Mouse (Mus musculus) layer of hippocampus, postnatal 36 days (tissue): ENCODE measurements around the gene Pdcd1lg2. TPM values are rescaled to one million over a fixed set of nuclear protein-coding genes. Genes with fewer than 3 reads are reported as not detected.

ENCODE experiments used
- DNase-seq, 2 experiments: peaks; one replicate each; pipeline ENCODE4 v3.0.0; 2022
- total RNA-seq, 2 experiments: library from RNA; stranded (reverse); gene quantifications; 2 replicates each; pipeline ENCODE4 v1.2.3; 2021

Pdcd1lg2 gene
- total RNA-seq, 2 experiments from 2014 or later = not detected

DNA sequence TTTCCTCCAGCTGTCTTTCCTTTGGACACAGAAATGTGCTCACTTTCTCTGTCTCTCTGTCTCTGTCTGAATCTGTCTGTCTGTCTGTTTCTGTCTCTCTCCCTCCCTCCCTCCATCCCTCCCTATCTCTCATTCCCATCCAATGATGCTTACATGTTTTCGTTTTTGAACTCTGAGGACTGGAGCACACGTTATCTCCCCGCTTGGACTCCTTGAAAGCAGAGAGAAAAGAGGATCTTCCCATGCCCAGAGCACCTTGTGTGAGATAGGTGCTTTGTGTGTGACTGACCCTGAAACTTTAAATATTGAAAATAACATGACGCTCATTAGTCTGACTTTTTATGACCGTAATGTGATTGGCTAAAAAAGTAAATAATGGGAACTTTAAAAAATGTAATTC is 62.2 kb downstream of the Pdcd1lg2 start:
- DNase-seq = no peak

DNA sequence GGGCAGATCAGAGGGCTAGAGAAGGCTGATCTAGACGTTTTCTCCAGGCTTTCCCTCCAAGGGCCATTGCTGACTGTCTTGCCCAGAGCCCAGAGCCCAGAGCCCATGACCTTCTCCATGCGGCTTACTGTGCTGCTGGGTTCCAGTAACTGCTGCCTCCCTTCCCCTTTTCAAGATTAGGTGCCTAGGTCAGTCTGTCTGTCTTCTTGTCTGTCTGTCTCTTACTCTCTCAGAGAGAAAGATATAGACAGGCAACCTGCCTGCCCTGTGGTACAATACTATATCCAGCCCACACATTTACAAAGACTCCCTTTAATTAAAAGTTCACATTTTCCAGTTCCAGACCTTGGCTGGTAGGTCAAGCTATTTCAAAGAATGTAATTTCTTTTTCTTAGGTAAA is 64.1 kb downstream of the Pdcd1lg2 start:
- DNase-seq = no peak

DNA sequence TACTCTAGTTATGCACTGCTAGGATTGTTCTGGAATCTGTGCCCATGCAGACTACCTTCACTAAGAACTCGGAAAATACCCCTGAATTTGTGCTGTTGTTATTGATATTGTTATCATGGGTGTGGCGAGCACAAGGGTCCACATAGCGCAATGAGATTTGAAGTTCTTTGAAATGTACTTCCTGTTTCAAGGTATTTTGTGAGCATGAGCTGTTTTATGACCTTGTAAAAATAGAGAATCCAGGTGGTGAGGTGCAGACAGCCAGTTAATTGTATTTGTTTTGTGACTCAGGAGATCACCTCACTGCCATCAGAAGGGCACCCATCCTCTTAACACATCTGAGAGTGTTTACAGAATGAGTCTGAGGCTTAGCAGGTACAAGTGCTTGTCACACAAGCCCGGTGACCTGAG is 64.5 kb downstream of the Pdcd1lg2 start:
- DNase-seq = no peak

DNA sequence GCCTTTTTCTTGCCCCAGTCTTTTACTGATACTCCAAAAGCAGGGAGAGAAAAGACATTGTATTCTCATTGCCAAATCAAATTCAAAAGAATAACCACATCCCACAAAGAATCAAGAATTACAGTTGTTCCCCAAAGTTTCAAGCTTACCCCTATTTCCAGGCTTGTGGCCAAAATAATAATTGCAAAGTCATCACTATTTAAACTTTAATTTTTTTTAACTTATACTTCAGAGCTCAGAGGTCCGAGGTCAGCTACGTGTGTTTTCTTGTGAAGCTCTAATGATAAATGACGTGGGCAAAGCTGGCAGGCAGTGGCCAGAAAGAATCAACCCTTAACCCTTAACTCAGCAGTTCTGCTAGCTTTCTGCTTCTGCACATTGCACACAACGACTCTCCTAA is 67.9 kb downstream of the Pdcd1lg2 start:
- no peak for DNase-seq

DNA sequence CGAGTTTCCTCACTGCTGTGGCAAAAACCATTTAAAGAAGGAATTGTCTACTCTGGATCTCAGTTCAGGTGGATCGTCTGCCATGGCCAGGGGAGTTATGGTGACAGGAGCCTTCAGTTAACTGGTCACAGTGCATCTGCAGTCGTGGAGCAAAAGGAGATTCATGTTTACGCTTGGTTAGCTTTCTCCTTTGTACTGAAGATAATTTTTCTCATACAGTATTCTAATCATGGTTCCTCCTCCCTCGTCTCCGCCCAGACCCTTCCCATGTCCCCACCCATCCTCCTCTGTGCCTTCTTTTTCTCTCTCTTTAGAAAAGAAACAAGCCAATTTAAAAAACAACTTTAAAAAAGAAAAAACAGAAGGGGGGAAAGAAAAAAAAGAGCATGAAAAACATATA is 70.9 kb downstream of the Pdcd1lg2 start:
- no peak for DNase-seq

DNA sequence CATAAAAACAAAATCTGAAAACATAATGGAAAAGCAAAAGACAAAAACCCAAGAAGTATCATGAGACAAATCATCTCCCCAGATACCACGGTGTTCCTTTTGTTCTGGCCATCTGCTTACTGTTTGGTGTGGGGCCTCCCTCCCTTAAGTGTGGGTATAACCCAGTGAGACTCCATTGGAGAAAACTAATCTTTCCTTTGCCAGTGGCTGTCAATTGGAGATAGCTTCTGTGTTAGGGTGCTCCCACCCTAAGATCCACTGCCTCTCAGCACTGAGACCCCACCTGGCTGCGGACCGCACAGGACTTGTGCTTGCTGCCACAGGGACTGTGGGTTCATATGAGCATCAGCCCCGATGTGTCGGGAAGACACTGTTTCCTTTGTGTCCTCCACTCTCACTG is 71.4 kb downstream of the Pdcd1lg2 start:
- DNase-seq = no peak

DNA sequence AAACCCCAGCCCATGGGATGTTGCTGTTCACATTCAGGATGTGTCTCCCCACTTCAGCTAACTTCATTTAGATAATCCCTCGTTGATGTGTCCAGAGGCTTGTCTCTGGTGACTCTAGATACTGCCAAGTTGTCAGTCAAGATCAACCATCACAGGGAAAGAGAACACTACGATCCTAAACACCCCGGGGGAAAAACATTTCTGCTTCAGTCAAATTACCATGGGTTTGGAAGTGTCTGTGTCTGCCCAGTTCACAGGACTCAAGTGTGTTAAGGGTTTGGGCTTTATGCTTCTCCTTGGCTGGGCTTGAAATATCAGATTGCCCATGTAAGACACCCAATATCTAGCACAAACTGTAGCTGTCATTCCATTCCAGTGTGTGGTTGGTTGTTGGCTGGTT is 71.9 kb downstream of the Pdcd1lg2 start:
- DNase-seq = no peak

DNA sequence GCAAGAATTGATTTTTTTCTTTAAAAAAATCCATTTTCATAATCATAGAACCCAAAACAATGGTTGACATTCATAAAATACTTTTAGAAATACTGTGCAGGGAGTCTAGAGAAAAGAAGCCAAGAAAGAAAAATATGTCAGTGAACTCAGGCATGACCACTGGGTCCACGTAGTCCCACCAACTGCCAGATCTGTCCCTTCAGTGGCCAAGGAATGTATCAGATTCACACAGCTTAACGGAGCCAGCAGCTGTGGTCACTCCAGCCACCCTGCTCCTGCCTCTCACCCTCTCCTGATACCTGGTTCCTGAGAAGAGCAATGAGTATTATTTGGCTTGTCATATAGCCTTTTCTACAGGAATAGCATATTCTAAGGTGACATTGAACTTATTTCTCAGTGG is 72.7 kb downstream of the Pdcd1lg2 start:
- no peak for DNase-seq

DNA sequence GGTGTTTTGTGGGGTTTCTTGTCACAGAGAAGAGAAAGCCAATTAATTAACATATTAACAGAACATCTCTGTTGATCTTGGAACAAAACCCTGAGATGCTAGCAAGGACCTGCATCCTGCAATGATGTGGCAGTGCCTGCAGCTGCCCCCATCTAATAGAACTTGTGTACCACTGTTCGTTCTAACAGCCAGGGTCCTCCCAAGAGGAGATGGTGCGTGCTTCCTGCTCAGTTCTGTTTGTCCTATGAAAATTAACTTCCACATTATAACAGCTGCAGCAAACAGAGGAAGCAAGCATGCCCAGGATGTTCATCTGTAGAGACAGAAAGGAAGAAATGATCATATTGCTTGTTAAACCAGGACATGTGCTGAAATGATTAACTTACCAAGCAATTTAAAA is 73.8 kb downstream of the Pdcd1lg2 start:
- no peak for DNase-seq

DNA sequence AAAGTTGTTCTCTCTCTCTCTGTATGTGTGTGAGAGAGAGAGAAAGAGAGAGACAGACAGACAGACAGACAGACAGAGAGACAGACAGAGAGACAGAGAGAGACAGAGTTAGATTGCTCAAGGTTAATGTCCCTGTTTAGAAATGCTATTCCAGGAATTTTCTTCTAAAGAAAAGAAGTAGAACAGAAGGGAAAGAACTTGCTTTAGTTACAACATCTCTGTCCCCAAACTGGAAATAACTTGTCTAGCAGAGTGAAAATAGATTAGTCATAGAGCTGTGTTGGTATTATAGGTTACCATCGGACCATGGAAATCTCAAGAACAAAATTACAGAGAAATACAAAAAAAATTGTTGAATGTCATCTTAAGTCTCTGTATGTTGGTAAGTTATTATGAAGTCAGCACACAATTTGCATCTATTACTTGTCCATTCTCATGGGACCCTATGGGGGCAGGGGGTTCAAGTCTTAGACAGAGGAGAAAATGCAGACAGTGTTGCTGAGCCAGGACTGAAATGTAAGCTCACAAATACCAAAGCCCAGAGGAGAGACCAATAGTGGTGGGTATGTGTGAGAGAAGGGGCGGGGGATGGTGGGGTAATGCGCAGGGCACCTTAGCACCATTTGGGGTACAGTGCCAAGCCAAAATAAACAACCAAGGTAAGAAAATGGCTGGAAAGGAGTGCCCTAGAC is 74.7 kb downstream of the Pdcd1lg2 start:
- no peak for DNase-seq

DNA sequence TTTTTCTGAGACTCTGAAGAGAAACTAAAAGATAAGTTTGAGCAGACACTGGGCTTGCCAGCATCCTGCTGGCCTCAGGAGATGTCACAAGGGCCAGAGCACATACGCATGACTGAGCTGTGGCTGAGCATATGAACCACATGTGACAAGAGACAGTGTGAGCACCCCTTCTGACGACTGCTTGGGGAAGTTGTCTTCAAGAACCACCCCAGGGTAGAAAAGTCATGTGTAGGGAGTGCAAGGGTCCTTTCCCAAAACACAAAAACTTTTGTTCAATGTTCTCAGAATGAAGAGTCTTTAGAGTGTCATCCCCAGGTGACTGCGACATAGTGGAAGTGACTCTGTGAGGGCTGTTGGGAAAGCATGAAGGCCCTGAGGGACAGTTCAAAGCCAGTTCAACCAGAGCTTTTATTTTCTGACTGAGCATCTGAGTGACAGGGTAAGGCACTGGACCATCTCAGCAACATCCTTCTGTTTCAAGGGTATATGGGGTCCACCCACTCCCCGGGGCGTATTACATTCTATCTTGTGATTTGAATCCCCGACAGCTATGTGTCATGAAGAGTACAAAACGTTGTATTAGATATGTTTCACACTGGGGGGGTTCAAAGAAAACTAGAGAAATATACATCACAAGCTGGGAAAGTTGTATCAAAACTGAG is 76.0 kb downstream of the Pdcd1lg2 start:
- no peak for DNase-seq

DNA sequence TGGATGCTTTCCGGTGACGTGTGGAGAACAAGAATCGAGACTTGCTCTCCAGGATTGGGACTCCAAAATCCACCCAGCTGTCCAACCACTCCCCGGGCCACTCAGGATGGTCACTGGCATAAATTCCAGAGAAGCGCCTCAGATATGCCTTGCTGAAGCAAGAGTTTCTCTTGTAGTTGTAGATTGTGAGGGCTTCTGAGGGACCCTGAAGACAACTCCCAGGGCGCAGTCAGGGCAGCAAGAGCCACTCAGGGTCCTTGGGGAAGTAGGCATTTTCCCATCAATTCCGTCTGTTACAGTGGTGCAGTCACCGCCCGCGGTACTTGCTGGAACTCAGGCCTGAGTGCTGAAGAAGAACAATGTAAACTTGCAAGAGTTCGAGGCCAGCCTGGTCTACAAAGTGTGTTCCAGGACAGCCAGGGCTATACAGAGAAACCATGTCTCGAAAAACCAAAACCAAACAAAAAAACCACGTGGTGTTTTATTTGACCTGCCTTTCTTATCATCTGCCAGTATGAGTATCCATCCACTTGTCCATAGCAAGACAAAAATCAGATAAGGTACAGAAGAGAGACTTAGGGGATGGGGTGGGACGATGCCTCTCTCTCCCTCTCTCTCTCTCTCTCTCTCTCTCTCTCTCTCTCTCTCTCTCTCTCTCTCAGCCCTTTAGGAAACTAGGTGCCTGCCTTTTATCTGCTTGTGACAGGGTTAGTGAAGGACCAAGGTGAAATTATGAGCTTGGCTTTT is 76.8 kb downstream of the Pdcd1lg2 start:
- DNase-seq = no peak

DNA sequence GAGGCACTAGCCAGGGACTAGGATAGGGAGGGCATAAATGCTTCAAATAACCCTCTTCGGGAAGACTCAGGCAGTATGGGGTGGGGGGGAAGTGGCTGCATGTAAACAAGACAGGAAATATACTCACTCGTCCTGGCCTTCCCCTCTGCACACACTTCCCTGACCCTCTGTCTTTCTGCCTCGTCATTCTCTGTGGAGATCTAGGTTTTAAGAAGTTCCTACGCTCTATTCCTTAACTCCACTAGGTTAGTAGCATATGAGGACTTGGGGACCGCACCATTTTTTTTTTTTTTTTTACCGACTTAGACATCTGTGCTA is 77.3 kb downstream of the Pdcd1lg2 start:
- DNase-seq = no peak

DNA sequence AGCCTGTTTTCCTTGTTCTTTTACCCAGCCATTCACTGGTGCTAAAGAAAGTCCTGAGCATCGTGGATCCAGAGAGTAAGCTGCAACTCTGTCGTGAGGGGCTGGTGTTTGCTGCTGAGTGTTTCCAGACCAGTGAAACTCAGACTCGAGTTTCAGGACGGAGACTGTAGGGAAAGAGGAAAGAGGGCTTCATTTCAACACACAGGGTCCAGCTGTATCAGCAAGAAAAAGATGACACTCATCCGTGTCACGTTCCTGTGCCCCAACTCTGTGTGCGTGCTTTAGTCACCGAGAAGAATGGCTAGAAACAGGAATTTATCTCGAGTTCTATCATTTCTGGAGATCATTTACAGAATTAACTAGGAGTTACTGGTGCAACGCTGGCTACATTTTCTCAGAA is 77.7 kb downstream of the Pdcd1lg2 start:
- DNase-seq = no peak

DNA sequence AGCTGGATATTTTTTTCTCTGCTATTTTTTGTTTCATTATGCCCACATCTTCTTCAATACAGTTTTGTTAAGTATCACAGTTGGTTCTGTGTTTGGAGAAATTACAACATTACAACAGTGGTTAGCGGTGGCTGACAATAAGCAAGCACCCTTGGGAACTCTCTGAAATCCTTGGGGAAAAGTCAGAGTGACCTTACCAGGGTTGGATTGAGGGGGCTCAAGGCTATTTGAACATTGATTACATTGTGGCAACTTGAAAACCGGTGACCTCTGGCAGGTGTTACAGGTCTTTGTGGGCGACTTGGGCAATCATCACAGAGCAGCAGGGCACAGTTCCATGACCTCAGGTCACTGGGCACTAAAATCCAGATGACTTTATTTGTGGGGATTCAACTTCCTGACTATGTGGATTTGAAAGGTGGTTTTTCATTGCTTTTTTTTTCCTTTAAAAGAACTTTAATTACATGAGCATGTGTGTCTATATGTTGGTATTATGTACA is 79.1 kb downstream of the Pdcd1lg2 start:
- DNase-seq = no peak

DNA sequence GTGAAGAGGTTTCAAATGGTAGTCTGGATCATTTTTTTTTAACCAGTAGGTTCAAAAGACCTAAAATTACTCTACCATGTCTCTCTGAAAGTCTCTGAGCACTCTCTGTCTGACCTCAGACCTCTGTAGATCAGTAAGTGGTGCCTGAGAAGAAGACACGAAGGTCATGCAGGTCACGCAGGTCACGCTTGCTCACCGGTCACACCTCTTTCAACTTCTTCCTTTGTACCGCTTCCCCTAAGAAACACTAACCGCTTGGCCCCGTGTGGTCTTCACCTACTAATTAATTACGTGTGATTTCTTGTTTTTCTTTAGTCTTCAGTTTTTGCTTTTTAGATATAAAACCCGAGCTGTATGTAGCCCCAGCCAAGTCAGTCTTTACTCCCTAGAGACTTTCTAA is 80.7 kb downstream of the Pdcd1lg2 start:
- DNase-seq = no peak

DNA sequence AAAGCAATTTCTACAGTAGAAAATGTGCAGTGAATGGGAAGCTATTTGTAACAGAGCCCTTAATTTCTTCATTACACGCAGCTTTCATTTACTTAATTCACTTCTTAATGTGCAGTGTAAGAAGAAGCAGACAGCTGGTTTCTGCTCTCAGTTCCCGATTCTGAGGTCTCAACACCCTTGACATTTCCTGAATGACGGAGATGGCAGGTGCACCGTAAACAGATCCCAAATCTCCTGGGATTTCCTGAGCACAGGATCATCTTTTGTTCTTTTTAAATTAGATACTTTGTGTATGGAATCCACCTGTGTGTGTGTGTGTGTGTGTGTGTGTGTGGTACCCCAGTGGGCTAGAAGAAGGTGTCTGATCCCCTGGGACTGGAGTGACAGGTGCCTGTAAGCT is 83.7 kb downstream of the Pdcd1lg2 start:
- DNase-seq = no peak

DNA sequence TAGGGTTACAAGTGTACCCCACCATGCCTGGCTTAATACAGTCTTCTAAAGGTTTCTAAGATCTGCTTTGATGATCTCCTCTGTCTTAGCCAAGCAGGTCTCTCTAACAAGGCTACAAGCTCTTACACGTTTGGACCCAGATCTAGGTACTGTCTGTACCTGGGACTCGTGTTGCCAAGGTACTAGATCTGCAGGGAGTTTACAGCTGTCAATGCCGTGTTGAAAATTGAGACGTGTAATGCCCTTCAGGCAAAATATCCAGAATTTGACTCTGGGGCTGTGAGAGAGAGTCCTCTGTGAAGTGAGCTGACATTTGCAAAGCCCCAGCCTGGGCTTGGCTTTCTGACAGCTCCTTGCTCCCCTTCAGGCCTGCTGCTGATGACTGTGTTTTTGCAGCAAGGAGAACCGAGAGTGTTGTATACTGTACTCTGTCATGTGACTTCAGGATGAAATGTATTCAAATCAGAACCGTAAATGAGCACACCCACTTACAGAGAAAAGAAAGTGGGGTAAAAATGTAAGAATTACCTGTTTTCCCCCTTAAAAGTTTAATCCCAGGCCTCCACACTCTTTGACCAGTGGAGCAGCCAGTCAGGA is 85.4 kb downstream of the Pdcd1lg2 start:
- no peak for DNase-seq

DNA sequence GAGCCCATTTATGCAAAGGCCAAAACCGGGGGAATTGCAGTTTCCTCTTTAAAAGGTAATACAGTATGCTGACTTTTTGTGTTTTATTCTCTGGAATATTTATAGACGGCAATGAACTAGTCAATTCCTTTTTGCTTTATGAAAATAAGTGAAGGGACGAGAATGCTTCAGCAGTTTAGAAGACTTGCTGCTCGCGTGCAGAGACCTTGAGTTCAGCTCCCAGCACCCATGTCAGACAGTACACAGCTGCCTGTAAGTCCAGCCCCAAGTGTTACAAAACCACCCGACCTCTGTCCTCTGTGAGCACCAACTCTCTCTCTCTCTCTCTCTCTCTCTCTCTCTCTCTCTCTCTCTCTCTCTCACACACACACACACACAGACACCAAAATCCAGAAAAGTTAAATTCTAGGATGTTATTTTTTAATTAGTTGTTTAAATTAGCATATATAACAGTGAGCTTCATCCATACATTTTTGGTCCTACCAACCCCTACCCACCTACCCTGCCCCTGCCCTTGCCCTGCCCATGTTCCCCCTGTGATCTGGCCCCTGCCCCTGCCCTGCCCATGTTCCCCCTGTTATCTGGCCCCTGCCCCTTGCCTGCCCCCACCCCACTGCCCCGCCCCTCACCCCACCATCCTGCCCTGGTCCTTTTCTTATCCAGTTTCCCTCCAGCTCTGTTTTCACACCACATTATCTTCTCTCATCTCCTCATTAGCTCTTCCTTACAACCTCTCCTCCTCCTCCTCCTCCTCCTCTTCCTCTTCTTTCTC is 86.3 kb downstream of the Pdcd1lg2 start:
- DNase-seq = no peak

DNA sequence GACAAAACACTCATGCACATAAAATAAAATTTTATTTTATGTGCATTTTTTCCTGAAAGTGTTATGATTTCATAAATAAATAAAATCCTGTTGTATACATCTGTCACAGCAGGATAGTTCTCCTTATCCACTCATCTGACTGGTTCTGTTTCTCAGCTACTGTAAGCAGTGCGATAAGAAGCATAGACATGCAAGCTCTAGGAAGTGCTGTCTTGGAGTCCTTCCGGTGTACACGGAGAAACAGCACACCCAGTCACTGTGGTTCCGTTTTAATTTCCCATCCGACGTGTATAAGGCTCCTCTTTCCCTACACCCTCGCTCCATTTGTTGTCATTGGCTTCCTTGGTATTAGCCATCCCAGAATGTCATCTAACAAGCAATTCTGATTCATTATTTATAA is 87.2 kb downstream of the Pdcd1lg2 start:
- DNase-seq = no peak

DNA sequence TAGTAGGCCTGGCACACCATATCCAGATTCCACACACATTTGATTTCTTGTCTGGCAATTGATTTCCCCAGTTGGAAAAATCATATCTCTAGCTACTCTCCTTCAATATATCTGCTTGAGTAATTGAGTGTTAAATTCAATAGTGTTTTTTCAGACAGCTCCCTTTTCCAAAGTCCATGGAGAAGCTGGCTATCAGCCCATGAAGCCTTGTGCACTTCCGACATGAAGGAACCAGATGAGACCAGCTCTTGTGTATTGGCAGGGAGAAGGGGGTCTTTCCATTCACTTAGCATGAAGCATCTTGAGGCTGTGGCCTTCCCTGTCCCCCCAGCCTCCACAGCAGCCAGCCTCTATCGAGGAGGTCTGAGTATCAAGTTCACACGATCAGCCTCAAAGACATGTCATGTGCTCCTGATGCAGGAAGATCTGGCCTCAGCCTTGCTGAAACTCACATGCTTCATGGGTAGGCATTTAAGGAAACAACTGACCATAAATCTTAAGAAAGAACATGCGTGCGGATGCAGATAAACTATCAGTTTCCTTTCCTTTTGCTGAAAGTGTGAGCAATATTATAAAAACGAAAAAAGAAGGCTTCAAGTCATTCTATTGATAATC is 88.2 kb downstream of the Pdcd1lg2 start:
- DNase-seq = no peak

DNA sequence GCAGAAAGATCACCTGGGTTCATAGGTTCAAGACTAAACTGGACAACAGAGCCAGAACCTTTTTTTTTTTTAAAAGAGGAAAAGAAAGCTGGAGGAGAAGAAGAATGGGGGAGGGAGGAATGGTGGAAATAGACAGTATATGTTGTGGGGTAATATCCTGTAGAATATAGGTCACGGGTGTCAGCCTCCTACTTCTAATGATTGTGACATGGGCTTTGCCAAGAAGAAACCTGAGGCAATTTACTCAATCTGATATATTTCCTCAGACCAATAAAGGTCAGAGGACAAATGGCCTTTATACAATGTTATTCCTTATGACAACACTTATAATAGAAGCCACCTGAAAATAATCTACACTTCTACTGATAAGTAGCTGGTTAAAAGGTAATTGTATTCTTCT is 89.6 kb downstream of the Pdcd1lg2 start:
- DNase-seq = no peak
